Mouse (Mus musculus) MEL (cell line): ENCODE data around the gene Gnpda2. TPM values are rescaled to one million over a fixed set of nuclear protein-coding genes. Genes with fewer than 3 reads are reported as not detected.
A peak's percentile ranks its signal among the peaks of the same experiment; 100 is the strongest.

Source experiments
- DNase-seq: peaks from one replicate; pipeline ENCODE4 v3.0.0; 2011; ENCODE audit warnings: low read depth, low spot score
- H3K27ac ChIP-seq: 2 replicates; pipeline ENCODE4 v1.5.1; 2012; ENCODE audit warnings: low read depth, mild to moderate bottlenecking, control low read depth, low read length, moderate library complexity; ENCODE audit not compliant: control insufficient read depth
- H3K27me3 ChIP-seq, 2 experiments: fragments of 150-350 bp in 1 of 2; sonication (generic) in 1 of 2; 2 replicates each; pipeline ENCODE4 v1.6.1; 2012; ENCODE audit warnings: low read length in 2 of 2, mild to moderate bottlenecking in 2 of 2, improper control_type of control experiment in 1 of 2, moderate library complexity in 1 of 2; ENCODE audit not compliant: insufficient read depth in 2 of 2, control insufficient read depth in 1 of 2
- H3K36me3 ChIP-seq, 2 experiments: 2 replicates each; pipeline ENCODE4 v1.6.1; 2012 to 2014; ENCODE audit warnings: low read length in 2 of 2, improper control_type of control experiment in 1 of 2, inconsistent platforms in 1 of 2, mild to moderate bottlenecking in 1 of 2; ENCODE audit not compliant: insufficient read depth in 2 of 2, control insufficient read depth in 1 of 2
- H3K4me1 ChIP-seq, 2 experiments: fragments of 150-350 bp in 1 of 2; sonication (generic) in 1 of 2; 2 replicates each; pipeline ENCODE4 v1.6.1; 2012; ENCODE audit warnings: low read length in 2 of 2, improper control_type of control experiment in 1 of 2, mild to moderate bottlenecking in 1 of 2; ENCODE audit not compliant: insufficient read depth in 2 of 2, control insufficient read depth in 1 of 2
- H3K4me3 ChIP-seq, 2 experiments: fragments of 150-350 bp in 1 of 2; sonication (generic) in 1 of 2; 2 replicates each; pipeline ENCODE4 v1.5.1; 2012; ENCODE audit warnings: low read depth in 2 of 2, low read length in 2 of 2, mild to moderate bottlenecking in 2 of 2, moderate library complexity in 2 of 2, control low read depth in 1 of 2, improper control_type of control experiment in 1 of 2; ENCODE audit not compliant: control insufficient read depth in 1 of 2, insufficient read depth in 1 of 2
- H3K79me2 ChIP-seq: 2 replicates; pipeline ENCODE4 v1.6.1; 2012; ENCODE audit warnings: mild to moderate bottlenecking, low read length, moderate library complexity; ENCODE audit not compliant: control insufficient read depth, poor library complexity, insufficient read depth
- H3K9ac ChIP-seq: 2 replicates; pipeline ENCODE4 v1.6.1; 2012; ENCODE audit warnings: low read depth, mild to moderate bottlenecking, control low read depth, low read length, moderate library complexity; ENCODE audit not compliant: control insufficient read depth, poor library complexity, severe bottlenecking
- H3K9me3 ChIP-seq: fragments of 150-350 bp; sonication (generic); replicated peaks from 2 replicates; pipeline ENCODE4 v1.6.1; 2012; ENCODE audit warnings: mild to moderate bottlenecking, low read length, improper control_type of control experiment, moderate library complexity; ENCODE audit not compliant: insufficient read depth
- BHLHE40 ChIP-seq: IDR thresholded peaks from 2 replicates; pipeline ENCODE4 v1.6.1; 2012; ENCODE audit warnings: low read depth, mild to moderate bottlenecking, inconsistent platforms, low read length, improper control_type of control experiment, borderline replicate concordance
- CHD1 ChIP-seq: IDR thresholded peaks from 2 replicates; pipeline ENCODE4 v1.6.1; 2012; ENCODE audit warnings: low read depth, mild to moderate bottlenecking, inconsistent platforms, low read length, improper control_type of control experiment
- CTCF ChIP-seq, 3 experiments: IDR thresholded peaks in 2 of 3; conservative IDR thresholded peaks in 1 of 3; 2 replicates each; pipeline ENCODE4 v1.5.1; 2011 to 2012; ENCODE audit warnings: low read length in 3 of 3, low read depth in 2 of 3, mild to moderate bottlenecking in 2 of 3, improper control_type of control experiment in 1 of 3, inconsistent platforms in 1 of 3, mixed read lengths in 1 of 3, moderate library complexity in 1 of 3; ENCODE audit not compliant: control insufficient read depth in 1 of 3, insufficient read depth in 1 of 3, poor library complexity in 1 of 3, severe bottlenecking in 1 of 3
- ELF1 ChIP-seq: IDR thresholded peaks from 2 replicates; pipeline ENCODE4 v1.6.1; 2014; ENCODE audit warnings: low read depth, mild to moderate bottlenecking, inconsistent platforms, low read length, improper control_type of control experiment, moderate library complexity
- GABPA ChIP-seq: IDR thresholded peaks from 2 replicates; pipeline ENCODE4 v1.6.1; 2012; ENCODE audit warnings: low read depth, mild to moderate bottlenecking, inconsistent platforms, low read length, improper control_type of control experiment, moderate library complexity
- HCFC1 ChIP-seq: IDR thresholded peaks from 2 replicates; pipeline ENCODE4 v1.6.1; 2012; ENCODE audit warnings: low read depth, mild to moderate bottlenecking, inconsistent platforms, low read length, improper control_type of control experiment, moderate library complexity
- JUND ChIP-seq: IDR thresholded peaks from 2 replicates; pipeline ENCODE4 v1.6.1; 2011; ENCODE audit warnings: low read depth, mild to moderate bottlenecking, improper control_type of control experiment, low read length
- MAX ChIP-seq: IDR thresholded peaks from 2 replicates; pipeline ENCODE4 v1.6.1; 2011; ENCODE audit warnings: low read length, improper control_type of control experiment
- MAZ ChIP-seq: IDR thresholded peaks from 2 replicates; pipeline ENCODE4 v1.6.1; 2012; ENCODE audit warnings: low read depth, mild to moderate bottlenecking, inconsistent platforms, low read length, improper control_type of control experiment
- NELFE ChIP-seq: IDR thresholded peaks from 2 replicates; pipeline ENCODE4 v1.6.1; 2011; ENCODE audit warnings: low read depth, low read length, improper control_type of control experiment
- NRF1 ChIP-seq: IDR thresholded peaks from 2 replicates; pipeline ENCODE4 v1.6.1; 2014; ENCODE audit warnings: low read depth, mild to moderate bottlenecking, inconsistent platforms, low read length, improper control_type of control experiment, moderate library complexity; ENCODE audit not compliant: poor library complexity, insufficient read depth, severe bottlenecking
- POLR2A ChIP-seq, 2 experiments: IDR thresholded peaks; 2 replicates each; pipeline ENCODE4 v1.6.1; 2011 to 2012; ENCODE audit warnings: low read length in 2 of 2, mild to moderate bottlenecking in 2 of 2, control low read depth in 1 of 2, improper control_type of control experiment in 1 of 2, low read depth in 1 of 2, moderate library complexity in 1 of 2; ENCODE audit not compliant: control insufficient read depth in 1 of 2, insufficient read depth in 1 of 2, poor library complexity in 1 of 2
- POLR2AphosphoS2 ChIP-seq: IDR thresholded peaks from 2 replicates; pipeline ENCODE4 v1.6.1; 2011; ENCODE audit warnings: low read length, improper control_type of control experiment
- POLR2AphosphoS5 ChIP-seq: IDR thresholded peaks from 2 replicates; pipeline ENCODE4 v1.6.1; 2012; ENCODE audit warnings: low read depth, borderline replicate concordance, mild to moderate bottlenecking, inconsistent platforms, low read length, moderate library complexity, mixed read lengths
- SIN3A ChIP-seq: IDR thresholded peaks from 2 replicates; pipeline ENCODE4 v1.6.1; 2012; ENCODE audit warnings: low read length, improper control_type of control experiment, inconsistent platforms
- TBP ChIP-seq: IDR thresholded peaks from 2 replicates; pipeline ENCODE4 v1.8.0; 2011; ENCODE audit warnings: low read depth, low read length, improper control_type of control experiment
- TCF12 ChIP-seq: IDR thresholded peaks from 2 replicates; pipeline ENCODE4 v1.6.1; 2014; ENCODE audit warnings: low read depth, mild to moderate bottlenecking, inconsistent platforms, low read length, improper control_type of control experiment, moderate library complexity
- UBTF ChIP-seq: IDR thresholded peaks from 2 replicates; pipeline ENCODE4 v1.6.1; 2012; ENCODE audit warnings: low read depth, mild to moderate bottlenecking, inconsistent platforms, low read length, improper control_type of control experiment, moderate library complexity, borderline replicate concordance; ENCODE audit not compliant: insufficient read depth
- USF1 ChIP-seq: IDR thresholded peaks from 2 replicates; pipeline ENCODE4 v1.6.1; 2014; ENCODE audit warnings: low read depth, mild to moderate bottlenecking, inconsistent platforms, low read length, improper control_type of control experiment, moderate library complexity
- ZKSCAN1 ChIP-seq: IDR thresholded peaks from 2 replicates; pipeline ENCODE4 v1.6.1; 2012; ENCODE audit warnings: low read depth, mild to moderate bottlenecking, inconsistent platforms, low read length, improper control_type of control experiment, moderate library complexity
- ZMIZ1 ChIP-seq: IDR thresholded peaks from 2 replicates; pipeline ENCODE4 v1.6.1; 2012; ENCODE audit warnings: low read depth, mild to moderate bottlenecking, inconsistent platforms, low read length, improper control_type of control experiment, moderate library complexity
- polyA plus RNA-seq, 2 experiments: library from polyadenylated mRNA; stranded (reverse) in 1 of 2; unstranded in 1 of 2; fragments of >175 nt in 1 of 2; fragments of >200 nt in 1 of 2; gene quantifications; 2 replicates each; pipeline versions ENCODE4 v1.2.1 to v1.2.4; 2012; ENCODE audit warnings: low replicate concordance in 2 of 2, low read depth in 1 of 2; ENCODE audit not compliant: insufficient read length in 2 of 2, insufficient read depth in 1 of 2, missing spikeins in 1 of 2
- total RNA-seq: library from RNA; depleted of rRNA; stranded (reverse); fragments of 300-350 nt; gene quantifications from 2 replicates; pipeline ENCODE4 v1.2.3, GENCODE M21; 2012; rRNA removed

The Gnpda2 gene
- total RNA-seq (8.7 and 9.2 TPM in 2 replicates), polyA plus RNA-seq (1 to 10 TPM in 1 of 2 experiments, not detected in 1; 6.9 TPM)

- peak within 1 kb of the TSS; percentile 17; the same call in 1 of the 2 replicates for H3K27ac ChIP-seq
- H3K4me3 ChIP-seq = peak within 1 kb of the TSS; percentile 88 to 94
- peaks cover 7% of the 10 kb centered on the region for H3K79me2 ChIP-seq
- H3K36me3 ChIP-seq = peaks cover 0 to 12% of the 10 kb centered on the region in 2 experiments; a peak in 3 of 4 replicates
- H3K9ac ChIP-seq = peak within 1 kb of the TSS; percentile 82
- H3K4me1 ChIP-seq = peaks cover 0 to 2% of the 10 kb centered on the region in 2 experiments; a peak in 2 of 4 replicates
- peak in 2 of 3 experiments; percentile 12 to 28; a peak in 3 of 6 replicates for TF ChIP-seq CTCF (IDR thresholded peaks at IDR 0.05 in 2 of 3, conservative IDR thresholded peaks at IDR 0.05 in 1 of 3; ENCODE audit: control insufficient read depth in 1 of 3, insufficient read depth in 1 of 3, low read depth in 2 of 3, low read length in 3 of 3, poor library complexity in 1 of 3, severe bottlenecking in 1 of 3)
- TF ChIP-seq NRF1 = peak; percentile 98
- TF ChIP-seq POLR2AphosphoS5 = no peak
- TF ChIP-seq UBTF = 0 out of 2 replicates have a peak, but pooled peaks have one; percentile 34
- TF ChIP-seq GABPA = no peak
- TF ChIP-seq BHLHE40 = no peak
- no peak for TF ChIP-seq MAZ
- peak; percentile 71 for TF ChIP-seq SIN3A
- TF ChIP-seq CHD1 = no peak
- TF ChIP-seq JUND = no peak
- peak; percentile 73 for TF ChIP-seq TBP
- peak; percentile 75 for TF ChIP-seq NELFE
- no peak for TF ChIP-seq ZKSCAN1
- peak; percentile 77; the same call in 1 of the 2 replicates for TF ChIP-seq ZMIZ1
- no peak for TF ChIP-seq MAX
- peak; percentile 60 to 83; a peak in 3 of 4 replicates for TF ChIP-seq POLR2A (IDR thresholded peaks at IDR 0.05; ENCODE audit: control insufficient read depth in 1 of 2, insufficient read depth in 1 of 2, low read depth in 1 of 2, low read length in 2 of 2, poor library complexity in 1 of 2)
- no peak for TF ChIP-seq USF1
- TF ChIP-seq ELF1 = peak; percentile 80
- TF ChIP-seq POLR2AphosphoS2 = peak; percentile 58; the same call in 1 of the 2 replicates
- peak; percentile 82 for TF ChIP-seq HCFC1
- TF ChIP-seq TCF12 = peak; percentile 64
- TF ChIP-seq, all 39 proteins: peak for 12
- peak; percentile 92 for DNase-seq
- H3K27me3 ChIP-seq = no peaks in the 10 kb centered on the region
- H3K9me3 ChIP-seq = no peaks in the 10 kb centered on the region
Observed at GRCm38 (mm10) chr5:69591640-69592461, at the start of gene Gnpda2. Gene Gnpda2 (minus strand): TSS chr5:69592340.
